Mouse (Mus musculus) CH12.LX (cell line): ENCODE data around the gene Zcwpw1. TPM values are rescaled to one million over a fixed set of nuclear protein-coding genes. Genes with fewer than 3 reads are reported as not detected.

ENCODE experiments used
- DNase-seq: peaks from one replicate; pipeline ENCODE4 v3.0.0-alpha.2; 2013; ENCODE audit errors: extremely low read depth
- H3K27ac ChIP-seq: 2 replicates; pipeline ENCODE4 v1.5.1; 2012; ENCODE audit warnings: low read depth, mild to moderate bottlenecking, control low read depth, moderate library complexity; ENCODE audit not compliant: insufficient read depth
- H3K27me3 ChIP-seq: replicated peaks from 2 replicates; pipeline ENCODE3; 2012; ENCODE audit warnings: inconsistent platforms
- H3K36me3 ChIP-seq, 2 experiments: replicated peaks in 1 of 2; 2 replicates each; pipeline versions ENCODE3 to v1.6.1; 2012; ENCODE audit warnings: inconsistent platforms in 1 of 2, low read length in 1 of 2, mild to moderate bottlenecking in 1 of 2, mixed read lengths in 1 of 2, moderate library complexity in 1 of 2; ENCODE audit not compliant: control insufficient read depth in 1 of 2, insufficient read depth in 1 of 2
- H3K4me1 ChIP-seq, 2 experiments: 2 replicates each; pipeline ENCODE4 v1.6.1; 2012; ENCODE audit warnings: inconsistent platforms in 1 of 2, moderate library complexity in 1 of 2; ENCODE audit not compliant: insufficient read depth in 2 of 2, control insufficient read depth in 1 of 2
- H3K4me2 ChIP-seq: 2 replicates; pipeline ENCODE4 v1.6.1; 2012; ENCODE audit warnings: low read depth, mild to moderate bottlenecking, control low read depth; ENCODE audit not compliant: poor library complexity, insufficient read depth, severe bottlenecking
- H3K4me3 ChIP-seq, 3 experiments: fragments of 150-350 bp in 1 of 3; sonication (generic) in 1 of 3; replicated peaks in 1 of 3; 2 replicates each; pipeline versions ENCODE3 to v1.5.1; 2011 to 2012; ENCODE audit warnings: low read depth in 2 of 3, low read length in 2 of 3, mild to moderate bottlenecking in 2 of 3, moderate library complexity in 2 of 3, control low read depth in 1 of 3, improper control_type of control experiment in 1 of 3, inconsistent platforms in 1 of 3, mixed read lengths in 1 of 3; ENCODE audit not compliant: poor library complexity in 1 of 3
- H3K79me2 ChIP-seq: replicated peaks from 2 replicates; pipeline ENCODE4 v1.6.1; 2012; ENCODE audit warnings: mild to moderate bottlenecking, moderate library complexity; ENCODE audit not compliant: control insufficient read depth, poor library complexity, insufficient read depth, severe bottlenecking; ENCODE audit errors: extremely low read depth
- H3K9ac ChIP-seq: 2 replicates; pipeline ENCODE4 v1.6.1; 2012; ENCODE audit warnings: low read depth, mild to moderate bottlenecking, control low read depth, moderate library complexity; ENCODE audit not compliant: insufficient read depth
- H3K9me3 ChIP-seq: replicated peaks from 2 replicates; pipeline ENCODE3; 2012; ENCODE audit warnings: low read length, inconsistent platforms, mixed read lengths
- E2F4 ChIP-seq: IDR thresholded peaks from 2 replicates; pipeline ENCODE4 v1.6.1; 2011; ENCODE audit warnings: low read depth, low read length, improper control_type of control experiment; ENCODE audit not compliant: insufficient replicate concordance
- GABPA ChIP-seq: IDR thresholded peaks from 2 replicates; pipeline ENCODE4 v1.6.1; 2012; ENCODE audit warnings: low read depth, low read length, improper control_type of control experiment, inconsistent platforms; ENCODE audit not compliant: insufficient replicate concordance
- HCFC1 ChIP-seq: IDR thresholded peaks from 2 replicates; pipeline ENCODE4 v1.6.1; 2012; ENCODE audit warnings: low read depth, mild to moderate bottlenecking, inconsistent platforms, low read length, improper control_type of control experiment
- MAX ChIP-seq: IDR thresholded peaks from 2 replicates; pipeline ENCODE4 v1.6.1; 2011; ENCODE audit warnings: low read length, improper control_type of control experiment
- MXI1 ChIP-seq: IDR thresholded peaks from 2 replicates; pipeline ENCODE4 v1.6.1; 2011; ENCODE audit warnings: mild to moderate bottlenecking, low read depth, low read length, improper control_type of control experiment
- MYC ChIP-seq: IDR thresholded peaks from 2 replicates; pipeline ENCODE4 v1.6.1; 2011; ENCODE audit warnings: low read depth, mild to moderate bottlenecking, improper control_type of control experiment, low read length
- NRF1 ChIP-seq: IDR thresholded peaks from 2 replicates; pipeline ENCODE4 v1.6.1; 2014; ENCODE audit warnings: low read depth, mild to moderate bottlenecking, inconsistent platforms, low read length, improper control_type of control experiment, moderate library complexity
- POLR2A ChIP-seq: IDR thresholded peaks from 2 replicates; pipeline ENCODE4 v1.6.1; 2011; ENCODE audit warnings: low read depth, mild to moderate bottlenecking, improper control_type of control experiment, low read length
- POLR2AphosphoS2 ChIP-seq: IDR thresholded peaks from 2 replicates; pipeline ENCODE4 v1.6.1; 2011; ENCODE audit warnings: low read depth, low read length, improper control_type of control experiment
- RAD21 ChIP-seq: IDR thresholded peaks from 2 replicates; pipeline ENCODE4 v1.6.1; 2011; ENCODE audit warnings: low read depth, mild to moderate bottlenecking, low read length, improper control_type of control experiment, moderate library complexity
- ZMIZ1 ChIP-seq: IDR thresholded peaks from 2 replicates; pipeline ENCODE4 v1.6.1; 2012; ENCODE audit warnings: low read depth, mild to moderate bottlenecking, inconsistent platforms, low read length, improper control_type of control experiment
- dilution Hi-C: fragments of 300-500 bp; cut with MboI; formaldehyde crosslinking; loops from 2 replicates; pipeline ENCODE4 v1.14.3; 2020; ENCODE audit warnings: low sequenced_read_pairs; ENCODE audit not compliant: extremely low pct_unique_long_range_greater_than_20kb, extremely low pct_ligation_motif_present
- in situ Hi-C: fragments of 300-500 bp; cut with MboI; formaldehyde crosslinking; loops from 3 replicates; pipeline ENCODE4 v1.14.3; 2019; ENCODE audit warnings: low sequenced_read_pairs, low pct_ligation_motif_present, low pct_unique_long_range_greater_than_20kb, mixed read lengths
- polyA plus RNA-seq: library from polyadenylated mRNA; unstranded; fragments of >175 nt; gene quantifications from 2 replicates; pipeline ENCODE4 v1.2.1, GENCODE M21; 2012; ENCODE audit warnings: low read depth; ENCODE audit not compliant: insufficient read length
- total RNA-seq, 2 experiments: library from RNA; depleted of rRNA; stranded (reverse); fragments of 300-350 nt in 1 of 2; fragments of >200 nt in 1 of 2; gene quantifications; 2 replicates each; pipeline ENCODE4 v1.2.3; 2012 to 2014

Zcwpw1 gene
- total and polyA plus RNA-seq, 3 experiments = 1.3 to 3.0 (median 2.8) TPM

GRCm38 (mm10) chr5:137751221-137751887, 36.2 kb upstream of the Zcwpw1 start:
- Histone ChIP-seq H3K79me2 (peaks cover 34% of the 10 kb centered on the region), H3K4me1 (peaks cover 6 to 31% of the 10 kb centered on the region in 2 experiments), H3K36me3 (peaks cover 47 to 65% of the 10 kb centered on the region in 2 experiments), H3K4me3 (no peak overlapping the region), H3K27ac (no peak overlapping the region), H3K9me3 (no peaks in the 10 kb centered on the region), H3K9ac (no peak overlapping the region), H3K27me3 (no peaks in the 10 kb centered on the region), H3K4me2 (no peak overlapping the region)
- in situ Hi-C loops = loop anchor here (25.0 kb wide), 1 partner anchor 239 kb away; the partner anchor contains the start of genes Gigyf1 and Pop7
- DNase-seq = no peak
- no peak for TF ChIP-seq POLR2AphosphoS2
- TF ChIP-seq E2F4 = no peak
- no peak for TF ChIP-seq HCFC1
- dilution Hi-C loops = no loop called here

GRCm38 (mm10) chr5:137751988-137752387, 35.6 kb upstream of the Zcwpw1 start:
- H3K27ac ChIP-seq = no peak overlapping the region
- H3K4me3 ChIP-seq = no peak overlapping the region
- peaks cover 6 to 33% of the 10 kb centered on the region in 2 experiments for H3K4me1 ChIP-seq
- in situ Hi-C loops = loop anchor here (25.0 kb wide), 1 partner anchor 240 kb away; the partner anchor contains the start of genes Gigyf1 and Pop7
- H3K9ac ChIP-seq = no peak overlapping the region
- no peak for DNase-seq
- TF ChIP-seq RAD21 (no peak), MAX (no peak), ZMIZ1 (no peak), GABPA (no peak), POLR2A (no peak), HCFC1 (no peak), NRF1 (no peak), MXI1 (no peak), MYC (no peak)
- peaks cover 53 to 72% of the 10 kb centered on the region in 2 experiments for H3K36me3 ChIP-seq
- H3K4me2 ChIP-seq = no peak overlapping the region
- H3K9me3 ChIP-seq = no peaks in the 10 kb centered on the region
- peaks cover 28% of the 10 kb centered on the region for H3K79me2 ChIP-seq
- dilution Hi-C loops = no loop called here
- no peaks in the 10 kb centered on the region for H3K27me3 ChIP-seq
